Mouse (Mus musculus): ENCODE data around the gene Runx3.

DNA sequence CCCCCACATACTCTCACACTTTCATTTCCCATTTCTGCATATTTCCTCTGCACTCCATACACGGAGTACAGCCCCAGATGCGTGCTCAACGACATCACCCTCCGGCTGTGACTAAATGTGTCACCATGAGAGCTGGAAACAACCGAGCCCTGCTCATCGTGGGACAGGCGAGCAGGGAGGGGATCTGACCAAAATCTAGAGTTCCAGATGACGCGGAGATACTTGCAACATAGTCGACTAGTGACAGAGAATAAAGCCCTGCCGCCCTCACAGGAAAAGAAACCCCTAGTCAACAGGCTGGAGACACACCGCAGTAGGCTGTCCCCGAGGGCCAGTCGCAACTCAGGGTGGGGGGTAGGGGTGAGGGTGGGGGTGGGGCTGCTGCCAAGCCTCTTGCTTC lies 82.8 kb downstream of the Runx3 start:
- no peak for TF ChIP-seq CTCF (IDR thresholded peaks at IDR 0.05; ENCODE audit: control insufficient read depth, insufficient read depth, low read length)
- TF ChIP-seq POLR2A (IDR thresholded peaks at IDR 0.05; ENCODE audit: borderline replicate concordance, control insufficient read depth, low read depth, low read length) = no peak
